Mouse (Mus musculus): ENCODE measurements around the gene Gm27021. TPM values are rescaled to one million over a fixed set of nuclear protein-coding genes. Genes with fewer than 3 reads are reported as not detected.

Gene Gm27021
- total RNA-seq, 2 experiments from 2014 or later = not detected

GRCm38 (mm10) chr8:120644663-120645062 is 23.2 kb downstream of the Gm27021 start:
- ATAC-seq (replicated peaks; ENCODE audit: poor library complexity) = no peak

GRCm38 (mm10) chr8:120642031-120642662 is 25.7 kb downstream of the Gm27021 start:
- 0 out of 2 replicates have a peak, but pooled peaks have one; percentile 37 for ATAC-seq (replicated peaks; ENCODE audit: poor library complexity)

GRCm38 (mm10) chr8:120641245-120641644 is 26.6 kb downstream of the Gm27021 start:
- no peak for ATAC-seq (replicated peaks; ENCODE audit: poor library complexity)

- ATAC-seq (replicated peaks; ENCODE audit: poor library complexity) = peak; percentile 66
Measured at GRCm38 (mm10) chr8:120634329-120634839, 33.5 kb downstream of the Gm27021 start.

- 0 out of 2 replicates have a peak, but pooled peaks have one; percentile 12 for ATAC-seq (replicated peaks; ENCODE audit: poor library complexity)
Measured at GRCm38 (mm10) chr8:120633665-120634271, 34.1 kb downstream of the Gm27021 start.

- ATAC-seq (replicated peaks; ENCODE audit: poor library complexity) = no peak
Measured at GRCm38 (mm10) chr8:120632969-120633664, 34.8 kb downstream of the Gm27021 start.

- ATAC-seq (replicated peaks; ENCODE audit: poor library complexity) = no peak
Measured at GRCm38 (mm10) chr8:120631441-120632375, 36.2 kb downstream of the Gm27021 start.

GRCm38 (mm10) chr8:120630848-120631247 is 37.0 kb downstream of the Gm27021 start:
- no peak for ATAC-seq (replicated peaks; ENCODE audit: poor library complexity)

- no peak for ATAC-seq (replicated peaks; ENCODE audit: poor library complexity)
Measured at GRCm38 (mm10) chr8:120630031-120630430, 37.8 kb downstream of the Gm27021 start.

GRCm38 (mm10) chr8:120627298-120627697 is 40.6 kb downstream of the Gm27021 start:
- no peak for ATAC-seq (replicated peaks; ENCODE audit: poor library complexity)

GRCm38 (mm10) chr8:120626461-120626860 is 41.4 kb downstream of the Gm27021 start:
- no peak for ATAC-seq (replicated peaks; ENCODE audit: poor library complexity)

- ATAC-seq (replicated peaks; ENCODE audit: poor library complexity) = no peak; the same call in 1 of the 2 replicates
Measured at GRCm38 (mm10) chr8:120623608-120624007, 44.3 kb downstream of the Gm27021 start.

- no peak for ATAC-seq (replicated peaks; ENCODE audit: poor library complexity)
Measured at GRCm38 (mm10) chr8:120622161-120622560, 45.7 kb downstream of the Gm27021 start.

GRCm38 (mm10) chr8:120620441-120620840 is 47.4 kb downstream of the Gm27021 start:
- no peak for ATAC-seq (replicated peaks; ENCODE audit: poor library complexity)

GRCm38 (mm10) chr8:120619235-120620180 is 48.4 kb downstream of the Gm27021 start:
- ATAC-seq (replicated peaks; ENCODE audit: poor library complexity) = peak; percentile 50

- ATAC-seq (replicated peaks; ENCODE audit: poor library complexity) = peak; percentile 89
Measured at GRCm38 (mm10) chr8:120618110-120618509, 49.8 kb downstream of the Gm27021 start.

GRCm38 (mm10) chr8:120616663-120617626 is 50.9 kb downstream of the Gm27021 start:
- no peak for ATAC-seq (replicated peaks; ENCODE audit: poor library complexity)

- no peak for ATAC-seq (replicated peaks; ENCODE audit: poor library complexity)
Measured at GRCm38 (mm10) chr8:120614491-120614890, 53.4 kb downstream of the Gm27021 start.
